Mouse (Mus musculus) liver, postnatal 0 days (tissue): ENCODE results near the gene Kif26b. TPM values are rescaled to one million over a fixed set of nuclear protein-coding genes. Genes with fewer than 3 reads are reported as not detected.

Experiments used
- ATAC-seq: fragments of 200-750 bp; cut with Nextera tagmentation; 2 replicates; pipeline ENCODE4 v1.8.0; 2017; ENCODE audit warnings: mild to moderate bottlenecking, moderate library complexity
- DNase-seq: peaks from one replicate; pipeline ENCODE4 v3.0.0-alpha.2; 2016
- H3K27ac ChIP-seq: fragments of 300-500 bp; sonication (generic); 2 replicates; pipeline ENCODE4 v1.5.1; 2014; ENCODE audit warnings: antibody characterized with exemption, moderate library complexity, mild to moderate bottlenecking, low read depth
- H3K27me3 ChIP-seq: fragments of 300-500 bp; sonication (generic); 2 replicates; pipeline ENCODE4 v1.6.1; 2014; ENCODE audit warnings: low read length, control low read depth, mixed read lengths; ENCODE audit not compliant: insufficient read depth
- H3K36me3 ChIP-seq: fragments of 300-500 bp; sonication (generic); replicated peaks from 2 replicates; pipeline ENCODE4 v1.6.1; 2014; ENCODE audit warnings: mild to moderate bottlenecking, control low read depth, low read length, moderate library complexity, mixed read lengths; ENCODE audit not compliant: insufficient read depth
- H3K4me1 ChIP-seq: fragments of 300-500 bp; sonication (generic); 2 replicates; pipeline ENCODE4 v1.6.1; 2014; ENCODE audit warnings: antibody characterized with exemption, mild to moderate bottlenecking, control low read depth; ENCODE audit not compliant: insufficient read depth
- H3K4me2 ChIP-seq: fragments of 300-500 bp; sonication (generic); 2 replicates; pipeline ENCODE4 v1.6.1; 2014; ENCODE audit warnings: low read depth, mild to moderate bottlenecking, low read length, moderate library complexity, mixed read lengths
- H3K4me3 ChIP-seq: fragments of 300-500 bp; sonication (generic); 2 replicates; pipeline ENCODE4 v1.5.1; 2014; ENCODE audit warnings: low read depth, low read length
- H3K9ac ChIP-seq: fragments of 300-500 bp; sonication (generic); replicated peaks from 2 replicates; pipeline ENCODE4 v1.6.1; 2014; ENCODE audit warnings: mild to moderate bottlenecking, moderate library complexity
- H3K9me3 ChIP-seq: fragments of 300-500 bp; sonication (generic); 2 replicates; pipeline ENCODE4 v1.6.1; 2016; ENCODE audit warnings: mild to moderate bottlenecking, control low read depth, low read length, mixed read lengths
- CTCF ChIP-seq: sonication (generic); IDR thresholded peaks from 2 replicates; pipeline ENCODE4 v1.5.1; 2016; ENCODE audit warnings: antibody characterized with exemption, low read depth
- EP300 ChIP-seq: IDR thresholded peaks from 2 replicates; pipeline ENCODE4 v1.6.1; 2016; ENCODE audit warnings: antibody characterized with exemption, low read depth, mild to moderate bottlenecking
- WGBS: fragments of 180-500 bp; shearing (Covaris S2); extraction: QIAGEN DNeasy Blood & Tissue Kit; methylation state at CpG from one replicate; pipeline ENCODE4 v1.1.7; 2014; ENCODE audit not compliant: insufficient replicate concordance; 5-methylcytosine and 5-hydroxymethylcytosine counted together
- polyA plus RNA-seq: library from polyadenylated mRNA; unstranded; fragments of >200 nt; fragmentation: Nextera tagmentation; extraction: Ambion mirVana; gene quantifications from 2 replicates; pipeline ENCODE4 v1.2.1, GENCODE M21; 2015

Kif26b gene
- polyA plus RNA-seq, 1 experiment from 2014 or later = 0.02 TPM

- Histone ChIP-seq H3K9me3 (peaks cover 6% of the 10 kb centered on the region), H3K36me3 (no peaks in the 10 kb centered on the region), H3K4me3 (no peak overlapping the region), H3K4me2 (no peak overlapping the region), H3K9ac (no peak overlapping the region), H3K27ac (no peak overlapping the region), H3K27me3 (no peaks in the 10 kb centered on the region), H3K4me1 (no peaks in the 10 kb centered on the region)
- DNase-seq (no peak), ATAC-seq (no peak)
- TF ChIP-seq CTCF (no peak), EP300 (no peak)
- 78% methylated on average over 4 of the region's 4 CpGs for WGBS
Observed at GRCm38 (mm10) chr1:178564800-178565199, 35.9 kb downstream of the Kif26b start.

GRCm38 (mm10) chr1:178568551-178569545 lies 39.9 kb downstream of the Kif26b start:
- H3K4me1 ChIP-seq = no peaks in the 10 kb centered on the region
- H3K9ac ChIP-seq = no peak overlapping the region
- TF ChIP-seq CTCF (no peak), EP300 (no peak)
- DNase-seq = no peak
- no peak overlapping the region for H3K4me2 ChIP-seq
- H3K27ac ChIP-seq = no peak overlapping the region
- 58% methylated on average over 7 of the region's 7 CpGs for WGBS
- no peaks in the 10 kb centered on the region for H3K27me3 ChIP-seq
- H3K4me3 ChIP-seq = no peak overlapping the region
- no peaks in the 10 kb centered on the region for H3K9me3 ChIP-seq
- no peaks in the 10 kb centered on the region for H3K36me3 ChIP-seq
- ATAC-seq = no peak

GRCm38 (mm10) chr1:178571009-178571408 lies 42.1 kb downstream of the Kif26b start:
- Histone ChIP-seq H3K36me3 (no peaks in the 10 kb centered on the region), H3K9me3 (0 out of 2 replicates have a peak, but pooled peaks cover 3% of the 10 kb centered on the region), H3K4me3 (no peak overlapping the region), H3K9ac (no peak overlapping the region), H3K4me2 (no peak overlapping the region), H3K27me3 (no peaks in the 10 kb centered on the region), H3K4me1 (no peaks in the 10 kb centered on the region), H3K27ac (no peak overlapping the region)
- ATAC-seq = no peak
- no peak for DNase-seq
- WGBS = 69% methylated on average over 4 of the region's 4 CpGs
- TF ChIP-seq EP300 = no peak
- TF ChIP-seq CTCF = no peak

GRCm38 (mm10) chr1:178571885-178572444 lies 43.0 kb downstream of the Kif26b start:
- Histone ChIP-seq H3K4me3 (no peak overlapping the region), H3K9me3 (0 out of 2 replicates have a peak, but pooled peaks cover 3% of the 10 kb centered on the region), H3K4me1 (no peaks in the 10 kb centered on the region), H3K27ac (no peak overlapping the region), H3K9ac (no peak overlapping the region), H3K27me3 (no peaks in the 10 kb centered on the region), H3K4me2 (no peak overlapping the region), H3K36me3 (no peaks in the 10 kb centered on the region)
- DNase-seq (no peak), ATAC-seq (no peak)
- TF ChIP-seq CTCF (no peak), EP300 (no peak)
- 70% methylated on average over 13 of the region's 13 CpGs for WGBS

GRCm38 (mm10) chr1:178573406-178574032 lies 44.6 kb downstream of the Kif26b start:
- H3K27me3 ChIP-seq = no peaks in the 10 kb centered on the region
- H3K4me2 ChIP-seq = no peak overlapping the region
- no peak for TF ChIP-seq EP300
- TF ChIP-seq CTCF = no peak
- H3K4me1 ChIP-seq = no peaks in the 10 kb centered on the region
- WGBS = 60% methylated on average over 4 of the region's 4 CpGs
- no peak overlapping the region for H3K9ac ChIP-seq
- H3K27ac ChIP-seq = no peak overlapping the region
- H3K4me3 ChIP-seq = no peak overlapping the region
- no peak for ATAC-seq
- H3K9me3 ChIP-seq = 0 out of 2 replicates have a peak, but pooled peaks cover 3% of the 10 kb centered on the region
- no peak for DNase-seq
- no peaks in the 10 kb centered on the region for H3K36me3 ChIP-seq

- 88% methylated on average over 2 of the region's 2 CpGs for WGBS
- Histone ChIP-seq H3K27me3 (no peaks in the 10 kb centered on the region), H3K36me3 (no peaks in the 10 kb centered on the region), H3K27ac (no peak overlapping the region), H3K9me3 (0 out of 2 replicates have a peak, but pooled peaks cover 3% of the 10 kb centered on the region), H3K4me3 (no peak overlapping the region), H3K4me1 (no peaks in the 10 kb centered on the region), H3K9ac (no peak overlapping the region), H3K4me2 (no peak overlapping the region)
- TF ChIP-seq CTCF (no peak), EP300 (no peak)
- DNase-seq = no peak
- ATAC-seq = no peak
Observed at GRCm38 (mm10) chr1:178575706-178576105, 46.8 kb downstream of the Kif26b start.
